Mouse (Mus musculus) midbrain, embryonic 11.5 days (tissue): Measurements from ENCODE around the gene Maats1. TPM values are rescaled to one million over a fixed set of nuclear protein-coding genes. Genes with fewer than 3 reads are reported as not detected.

Source experiments
- ATAC-seq: fragments of 200-750 bp; cut with Nextera tagmentation; 2 replicates; pipeline ENCODE4 v1.8.0; 2017; ENCODE audit warnings: moderate TSS enrichment, moderate library complexity; ENCODE audit not compliant: low FRiP score
- DNase-seq: peaks from one replicate; pipeline ENCODE4 v3.0.0; 2015; ENCODE audit warnings: low spot score; ENCODE audit errors: missing footprints
- H3K27ac ChIP-seq: fragments of 300-500 bp; sonication (generic); 2 replicates; pipeline ENCODE4 v1.5.1; 2014; ENCODE audit warnings: low read depth, low read length
- H3K27me3 ChIP-seq: fragments of 300-500 bp; sonication (generic); 2 replicates; pipeline ENCODE4 v1.6.1; 2014; ENCODE audit warnings: mild to moderate bottlenecking, low read length, moderate library complexity, mixed read lengths; ENCODE audit not compliant: control insufficient read depth, insufficient read depth
- H3K36me3 ChIP-seq: fragments of 300-500 bp; sonication (generic); 2 replicates; pipeline ENCODE4 v1.6.1; 2014; ENCODE audit warnings: mild to moderate bottlenecking, low read length, moderate library complexity, mixed read lengths; ENCODE audit not compliant: control insufficient read depth, insufficient read depth
- H3K4me1 ChIP-seq: fragments of 300-500 bp; sonication (generic); 2 replicates; pipeline ENCODE4 v1.6.1; 2014; ENCODE audit warnings: low read length; ENCODE audit not compliant: control insufficient read depth, insufficient read depth
- H3K4me2 ChIP-seq: fragments of 300-500 bp; sonication (generic); 2 replicates; pipeline ENCODE4 v1.6.1; 2014; ENCODE audit warnings: mild to moderate bottlenecking, moderate library complexity
- H3K4me3 ChIP-seq: fragments of 300-500 bp; sonication (generic); 2 replicates; pipeline ENCODE4 v1.5.1; 2014; ENCODE audit warnings: low read depth, low read length
- H3K9ac ChIP-seq: fragments of 300-500 bp; sonication (generic); 2 replicates; pipeline ENCODE4 v1.6.1; 2014; ENCODE audit warnings: low read length
- H3K9me3 ChIP-seq: fragments of 300-500 bp; sonication (generic); 2 replicates; pipeline ENCODE4 v1.6.1; 2016; ENCODE audit warnings: low read length; ENCODE audit not compliant: control insufficient read depth
- WGBS: fragments of 180-500 bp; shearing (Covaris S2); extraction: QIAGEN DNeasy Blood & Tissue Kit; methylation state at CpG from one replicate; pipeline ENCODE4 v1.1.7; 2014; 5-methylcytosine and 5-hydroxymethylcytosine counted together
- polyA plus RNA-seq: library from polyadenylated mRNA; unstranded; fragments of >200 nt; fragmentation: Nextera tagmentation; extraction: Ambion mirVana; gene quantifications from 2 replicates; pipeline ENCODE4 v1.2.1, GENCODE M21; 2014

Gene Maats1
- polyA plus RNA-seq, 1 experiment from 2014 or later = 0.60 TPM

- Histone ChIP-seq H3K36me3 (no peaks in the 10 kb centered on the region), H3K9me3 (no peaks in the 10 kb centered on the region), H3K4me3 (no peak overlapping the region), H3K27me3 (no peaks in the 10 kb centered on the region), H3K4me2 (no peak overlapping the region), H3K4me1 (no peaks in the 10 kb centered on the region), H3K9ac (no peak overlapping the region), H3K27ac (no peak overlapping the region)
- ATAC-seq (no peak), DNase-seq (no peak)
- WGBS = 90% methylated on average over 6 of the region's 6 CpGs
Observed at GRCm38 (mm10) chr16:38250467-38250866, 91.5 kb downstream of the Maats1 start.

- no peak overlapping the region for H3K4me3 ChIP-seq
- 0 out of 2 replicates have a peak, but pooled peaks cover 2% of the 10 kb centered on the region for H3K36me3 ChIP-seq
- H3K27me3 ChIP-seq = no peaks in the 10 kb centered on the region
- H3K4me2 ChIP-seq = no peak overlapping the region
- no peaks in the 10 kb centered on the region for H3K9me3 ChIP-seq
- no peak for DNase-seq
- H3K27ac ChIP-seq = no peak overlapping the region
- 68% methylated on average over 13 of the region's 13 CpGs for WGBS
- ATAC-seq = no peak
- H3K4me1 ChIP-seq = no peaks in the 10 kb centered on the region
- H3K9ac ChIP-seq = no peak overlapping the region
Observed at GRCm38 (mm10) chr16:38248331-38248961, 93.5 kb downstream of the Maats1 start.

Other genes with a start within 250 kb of the Maats1 start
- gene Nr1i2, start 47.3 kb downstream of the Maats1 start, polyA plus RNA-seq = not detected in 2 replicates
- gene Cox17, start 4.8 kb upstream of the Maats1 start, polyA plus RNA-seq = 122 and 124 TPM in 2 replicates
- gene Gm21987, start 4.9 kb upstream of the Maats1 start, polyA plus RNA-seq = not detected in 2 replicates
- 0.59 and 2.1 TPM in 2 replicates for gene Popdc2, start 20.1 kb upstream of the Maats1 start, polyA plus RNA-seq
- 0.23 and 0.59 TPM in 2 replicates for gene Pla1a, start 91.0 kb upstream of the Maats1 start, polyA plus RNA-seq
- gene Adprh, start 110.6 kb upstream of the Maats1 start, polyA plus RNA-seq = 122 and 134 TPM in 2 replicates
- 0.42 and 0.65 TPM in 2 replicates for gene Cd80, start 113.4 kb upstream of the Maats1 start, polyA plus RNA-seq
- gene Timmdc1, start 180.5 kb upstream of the Maats1 start, polyA plus RNA-seq = 27.6 and 29.2 TPM in 2 replicates
- gene Poglut1, start 208.1 kb upstream of the Maats1 start, polyA plus RNA-seq = 68.4 and 75.9 TPM in 2 replicates
- 79.4 and 80.5 TPM in 2 replicates for gene Tmem39a, start 216.6 kb upstream of the Maats1 start, polyA plus RNA-seq